Mouse (Mus musculus): ENCODE data around the gene Smco3. TPM values are rescaled to one million over a fixed set of nuclear protein-coding genes. Genes with fewer than 3 reads are reported as not detected.

Gene Smco3
- polyA plus RNA-seq, 1 experiment from 2014 or later, result not detected

DNA sequence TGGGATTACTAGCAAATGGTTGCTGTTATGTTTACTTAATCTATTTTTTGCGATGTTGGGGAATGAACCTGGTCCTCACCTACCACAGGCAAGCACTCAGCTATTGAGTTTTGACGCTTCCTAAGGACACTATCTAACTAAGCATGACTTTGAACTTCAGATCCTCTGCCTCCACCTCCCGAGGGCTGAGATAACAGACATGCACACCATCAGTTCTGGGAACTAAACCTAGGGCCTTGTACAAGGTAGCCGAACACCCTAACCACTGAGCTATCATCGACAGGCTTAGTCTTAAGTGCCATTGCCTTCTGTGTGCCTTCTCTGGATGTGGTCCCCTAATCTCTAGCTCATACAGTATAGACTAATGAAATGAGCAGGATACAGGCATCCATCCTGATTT lies 30.1 kb upstream of the Smco3 start:
- no peak overlapping the region for H3K4me3 ChIP-seq (ENCODE audit: low read depth, low read length)
- 90% methylated on average over 5 of the region's 5 CpGs for WGBS
- no peak overlapping the region for H3K27ac ChIP-seq (ENCODE audit: low read depth, low read length)

DNA sequence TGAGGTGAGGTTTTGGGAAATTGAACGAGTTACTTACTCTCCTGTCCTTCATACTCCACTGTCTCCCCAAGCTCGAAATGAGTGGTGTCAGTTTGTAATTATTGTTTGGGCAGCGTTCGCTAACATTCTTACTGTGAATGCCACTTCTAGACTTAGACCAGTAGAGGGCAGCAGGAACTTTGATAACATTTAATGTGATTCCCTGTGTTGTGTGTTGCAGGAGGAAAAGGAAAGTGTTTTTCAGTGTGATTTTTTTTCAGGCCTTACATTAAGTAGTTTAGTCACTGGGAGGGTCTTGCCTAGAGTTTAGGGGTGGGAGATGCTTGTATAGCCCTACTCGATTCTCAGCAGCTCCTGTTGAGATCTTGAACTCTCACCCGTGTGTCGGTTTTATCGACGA lies 25.8 kb upstream of the Smco3 start:
- no peaks in the 10 kb centered on the region for H3K4me1 ChIP-seq (replicated peaks; ENCODE audit: control insufficient read depth, insufficient read depth, low read length)
- H3K4me2 ChIP-seq (replicated peaks; ENCODE audit: low read depth, low read length), result no peak overlapping the region
- no peaks in the 10 kb centered on the region for H3K9me3 ChIP-seq (ENCODE audit: control insufficient read depth, low read length)
- H3K27ac ChIP-seq (ENCODE audit: low read depth, low read length), result no peak overlapping the region
- peak; percentile 74 for DNase-seq (ENCODE audit: low spot score)
- no peak overlapping the region for H3K4me3 ChIP-seq (ENCODE audit: low read depth, low read length)
- H3K27me3 ChIP-seq (ENCODE audit: control insufficient read depth, insufficient read depth, low read length), result no peaks in the 10 kb centered on the region
- H3K36me3 ChIP-seq (ENCODE audit: control insufficient read depth, insufficient read depth, low read length), result no peaks in the 10 kb centered on the region
- no peak overlapping the region for H3K9ac ChIP-seq (ENCODE audit: low read depth, low read length)
- 51% methylated on average over 9 of the region's 9 CpGs for WGBS
- no peak for ATAC-seq (ENCODE audit: low FRiP score)

More for the DNA sequence above, 30.1 kb upstream of the Smco3 start:
- Histone ChIP-seq H3K9me3 (ENCODE audit: control insufficient read depth, low read length) (no peaks in the 10 kb centered on the region), H3K9ac (ENCODE audit: low read depth, low read length) (no peak overlapping the region), H3K4me2 (replicated peaks; ENCODE audit: low read depth, low read length) (no peak overlapping the region), H3K4me1 (replicated peaks; ENCODE audit: control insufficient read depth, insufficient read depth, low read length) (no peaks in the 10 kb centered on the region), H3K27me3 (ENCODE audit: control insufficient read depth, insufficient read depth, low read length) (no peaks in the 10 kb centered on the region), H3K36me3 (ENCODE audit: control insufficient read depth, insufficient read depth, low read length) (no peaks in the 10 kb centered on the region)
- ATAC-seq (ENCODE audit: low FRiP score), result no peak
- no peak for DNase-seq (ENCODE audit: low spot score)

DNA sequence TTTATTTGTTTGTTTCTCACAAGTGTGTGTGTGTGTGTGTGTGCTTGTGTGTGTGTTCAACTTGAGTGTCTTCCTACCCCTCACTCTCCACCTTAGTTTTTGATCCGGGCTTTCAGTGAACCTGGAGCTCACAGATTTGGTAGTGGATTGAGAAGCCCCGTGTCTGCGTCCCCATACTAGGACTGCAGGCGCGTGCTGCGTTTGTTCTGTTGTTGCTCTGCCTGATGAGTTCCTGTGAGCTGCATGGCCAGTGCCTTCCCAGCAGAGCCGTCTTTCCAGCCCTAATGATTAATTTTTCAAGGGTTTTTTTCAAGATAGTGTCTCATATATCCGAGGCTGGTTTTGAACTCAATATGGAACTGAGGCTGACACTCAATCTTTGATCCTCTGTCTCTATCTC lies 23.2 kb upstream of the Smco3 start:
- no peak overlapping the region for H3K4me2 ChIP-seq (replicated peaks; ENCODE audit: low read depth, low read length)
- H3K36me3 ChIP-seq (ENCODE audit: control insufficient read depth, insufficient read depth, low read length), result no peaks in the 10 kb centered on the region
- no peak for ATAC-seq (ENCODE audit: low FRiP score)
- no peaks in the 10 kb centered on the region for H3K9me3 ChIP-seq (ENCODE audit: control insufficient read depth, low read length)
- 82% methylated on average over 8 of the region's 8 CpGs for WGBS
- no peak for DNase-seq (ENCODE audit: low spot score)
- no peak overlapping the region for H3K9ac ChIP-seq (ENCODE audit: low read depth, low read length)
- no peak overlapping the region for H3K27ac ChIP-seq (ENCODE audit: low read depth, low read length)
- H3K4me3 ChIP-seq (ENCODE audit: low read depth, low read length), result no peak overlapping the region
- H3K27me3 ChIP-seq (ENCODE audit: control insufficient read depth, insufficient read depth, low read length), result no peaks in the 10 kb centered on the region
- H3K4me1 ChIP-seq (replicated peaks; ENCODE audit: control insufficient read depth, insufficient read depth, low read length), result no peaks in the 10 kb centered on the region

DNA sequence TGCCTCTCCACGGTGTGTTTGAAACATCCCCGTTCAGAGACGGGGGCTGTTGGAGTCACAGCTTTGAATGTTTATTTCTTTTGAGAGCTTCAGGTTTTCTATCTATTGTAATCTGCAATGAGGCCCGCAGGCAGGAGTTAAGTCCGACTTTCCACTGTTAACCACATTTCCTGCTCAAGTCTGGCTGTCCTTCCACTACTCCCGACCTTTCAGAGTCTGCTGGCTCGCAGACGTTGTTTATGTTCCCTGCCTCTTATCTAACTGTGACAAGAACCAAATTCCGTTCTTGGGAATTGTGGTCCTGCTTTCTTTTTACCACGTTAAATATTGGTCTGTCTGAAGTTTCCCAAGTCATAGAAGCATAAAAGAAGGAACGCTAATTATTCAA lies 22.6 kb upstream of the Smco3 start:
- DNase-seq (ENCODE audit: low spot score), result no peak
- Histone ChIP-seq H3K36me3 (ENCODE audit: control insufficient read depth, insufficient read depth, low read length) (no peaks in the 10 kb centered on the region), H3K9me3 (ENCODE audit: control insufficient read depth, low read length) (no peaks in the 10 kb centered on the region), H3K4me3 (ENCODE audit: low read depth, low read length) (no peak overlapping the region), H3K4me2 (replicated peaks; ENCODE audit: low read depth, low read length) (no peak overlapping the region), H3K27ac (ENCODE audit: low read depth, low read length) (no peak overlapping the region), H3K4me1 (replicated peaks; ENCODE audit: control insufficient read depth, insufficient read depth, low read length) (no peaks in the 10 kb centered on the region), H3K27me3 (ENCODE audit: control insufficient read depth, insufficient read depth, low read length) (no peaks in the 10 kb centered on the region), H3K9ac (ENCODE audit: low read depth, low read length) (no peak overlapping the region)
- no peak for ATAC-seq (ENCODE audit: low FRiP score)
- WGBS, result 68% methylated on average over 11 of the region's 11 CpGs

DNA sequence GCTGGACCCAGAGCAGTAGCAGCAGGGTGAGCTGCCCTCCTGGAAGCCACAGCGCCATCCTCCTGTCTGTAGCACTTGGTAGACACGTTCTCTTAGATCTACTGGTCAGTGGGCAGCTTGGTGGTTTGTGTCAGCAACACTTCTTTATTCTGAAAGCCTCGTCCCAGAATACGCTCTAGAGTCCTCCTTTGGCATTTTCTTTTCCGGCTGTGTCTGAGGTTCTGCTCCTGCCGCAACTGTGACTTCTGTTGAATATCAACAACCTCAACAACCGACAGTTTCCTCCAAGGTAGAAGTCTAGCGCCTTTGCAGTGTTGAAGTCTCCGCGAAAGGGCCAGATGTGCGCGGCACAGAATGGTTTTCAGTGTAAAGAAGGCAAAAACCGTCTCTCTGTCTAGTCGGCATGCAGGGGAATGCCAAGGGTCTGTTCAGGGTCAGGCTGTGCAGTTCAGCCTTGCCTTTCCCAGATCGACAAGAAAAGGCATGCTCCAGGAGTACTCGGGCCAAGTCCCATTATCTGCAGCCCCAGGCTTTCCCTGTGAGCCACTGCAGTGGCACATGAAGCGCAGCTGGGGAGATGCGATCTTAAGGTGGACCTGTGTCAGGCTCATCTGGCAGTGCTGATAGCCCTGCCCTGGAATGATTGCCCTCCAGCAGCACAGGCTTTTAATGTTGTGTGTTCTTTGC lies 22.1 kb upstream of the Smco3 start, which contains the start of gene Art4:
Gene Art4 (minus strand): TSS at position 548 of the 687 bp plus-strand sequence.
- Histone ChIP-seq H3K27ac (ENCODE audit: low read depth, low read length) (no peak within 1 kb of the TSS), H3K4me1 (replicated peaks; ENCODE audit: control insufficient read depth, insufficient read depth, low read length) (no peaks in the 10 kb centered on the region), H3K4me2 (replicated peaks; ENCODE audit: low read depth, low read length) (no peak within 1 kb of the TSS), H3K36me3 (ENCODE audit: control insufficient read depth, insufficient read depth, low read length) (no peaks in the 10 kb centered on the region), H3K27me3 (ENCODE audit: control insufficient read depth, insufficient read depth, low read length) (no peaks in the 10 kb centered on the region), H3K9ac (ENCODE audit: low read depth, low read length) (no peak within 1 kb of the TSS), H3K9me3 (ENCODE audit: control insufficient read depth, low read length) (no peaks in the 10 kb centered on the region), H3K4me3 (ENCODE audit: low read depth, low read length) (no peak within 1 kb of the TSS)
- WGBS, result 80% methylated on average over 18 of the region's 18 CpGs
- ATAC-seq (ENCODE audit: low FRiP score), result no peak
- DNase-seq (ENCODE audit: low spot score), result peak; percentile 20

DNA sequence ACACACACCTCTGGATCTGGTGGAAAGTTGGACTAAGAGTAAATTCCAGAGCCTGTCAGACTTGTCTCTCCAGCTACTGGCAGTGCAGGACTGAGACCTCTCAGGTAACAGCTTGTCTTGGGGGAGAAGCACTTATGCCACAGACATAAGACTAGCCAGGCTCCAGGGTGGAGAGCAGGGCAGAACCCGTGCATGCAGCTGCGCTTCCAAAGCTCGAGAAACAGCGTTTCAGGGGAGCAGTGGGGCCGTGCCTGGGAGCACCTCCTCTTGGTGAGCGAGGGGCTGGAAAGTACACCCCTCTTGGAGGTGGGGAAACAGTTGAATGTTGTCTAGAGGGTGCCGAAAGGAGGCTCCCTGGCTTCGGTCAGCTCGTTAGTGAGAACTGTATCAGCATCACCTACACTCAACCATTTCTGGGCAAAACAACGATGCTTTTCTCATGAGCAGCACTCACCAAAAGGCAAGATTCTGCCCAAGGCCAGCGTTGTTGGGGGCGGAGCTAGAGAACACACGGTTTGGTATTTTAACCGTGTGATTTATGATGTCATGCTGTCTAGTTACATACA lies 20.9 kb upstream of the Smco3 start:
- no peak overlapping the region for H3K4me2 ChIP-seq (replicated peaks; ENCODE audit: low read depth, low read length)
- H3K4me3 ChIP-seq (ENCODE audit: low read depth, low read length), result no peak overlapping the region
- no peaks in the 10 kb centered on the region for H3K27me3 ChIP-seq (ENCODE audit: control insufficient read depth, insufficient read depth, low read length)
- H3K36me3 ChIP-seq (ENCODE audit: control insufficient read depth, insufficient read depth, low read length), result no peaks in the 10 kb centered on the region
- H3K4me1 ChIP-seq (replicated peaks; ENCODE audit: control insufficient read depth, insufficient read depth, low read length), result no peaks in the 10 kb centered on the region
- no peak overlapping the region for H3K9ac ChIP-seq (ENCODE audit: low read depth, low read length)
- no peak overlapping the region for H3K27ac ChIP-seq (ENCODE audit: low read depth, low read length)
- ATAC-seq (ENCODE audit: low FRiP score) (no peak), DNase-seq (ENCODE audit: low spot score) (no peak)
- WGBS, result 69% methylated on average over 14 of the region's 14 CpGs
- H3K9me3 ChIP-seq (ENCODE audit: control insufficient read depth, low read length), result no peaks in the 10 kb centered on the region

DNA sequence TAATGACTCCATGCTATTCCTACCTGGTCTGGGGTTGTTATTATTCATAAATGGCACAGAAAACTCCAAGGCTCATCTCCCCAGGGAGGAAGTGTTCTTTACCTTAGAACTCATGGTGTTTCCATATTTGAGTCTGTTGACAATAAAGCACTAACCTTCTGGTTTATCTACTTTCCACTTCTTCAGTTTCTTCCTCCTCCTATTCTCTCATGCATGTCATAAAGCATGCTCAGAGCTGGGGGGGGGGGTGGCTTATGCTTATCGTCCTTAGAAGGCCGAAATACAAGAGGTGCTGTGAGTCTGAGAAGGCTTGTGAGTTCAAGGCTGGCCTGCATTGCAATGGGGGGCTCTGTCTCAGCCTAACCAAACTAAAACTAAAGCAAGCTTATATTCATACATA lies 19.9 kb upstream of the Smco3 start:
- H3K4me3 ChIP-seq (ENCODE audit: low read depth, low read length), result no peak overlapping the region
- H3K9ac ChIP-seq (ENCODE audit: low read depth, low read length), result no peak overlapping the region
- H3K27ac ChIP-seq (ENCODE audit: low read depth, low read length), result no peak overlapping the region
- WGBS, result 89% methylated on average over 2 of the region's 2 CpGs
- ATAC-seq (ENCODE audit: low FRiP score), result no peak
- H3K27me3 ChIP-seq (ENCODE audit: control insufficient read depth, insufficient read depth, low read length), result no peaks in the 10 kb centered on the region
- no peaks in the 10 kb centered on the region for H3K4me1 ChIP-seq (replicated peaks; ENCODE audit: control insufficient read depth, insufficient read depth, low read length)
- no peaks in the 10 kb centered on the region for H3K9me3 ChIP-seq (ENCODE audit: control insufficient read depth, low read length)
- H3K36me3 ChIP-seq (ENCODE audit: control insufficient read depth, insufficient read depth, low read length), result no peaks in the 10 kb centered on the region
- no peak overlapping the region for H3K4me2 ChIP-seq (replicated peaks; ENCODE audit: low read depth, low read length)
- DNase-seq (ENCODE audit: low spot score), result no peak

DNA sequence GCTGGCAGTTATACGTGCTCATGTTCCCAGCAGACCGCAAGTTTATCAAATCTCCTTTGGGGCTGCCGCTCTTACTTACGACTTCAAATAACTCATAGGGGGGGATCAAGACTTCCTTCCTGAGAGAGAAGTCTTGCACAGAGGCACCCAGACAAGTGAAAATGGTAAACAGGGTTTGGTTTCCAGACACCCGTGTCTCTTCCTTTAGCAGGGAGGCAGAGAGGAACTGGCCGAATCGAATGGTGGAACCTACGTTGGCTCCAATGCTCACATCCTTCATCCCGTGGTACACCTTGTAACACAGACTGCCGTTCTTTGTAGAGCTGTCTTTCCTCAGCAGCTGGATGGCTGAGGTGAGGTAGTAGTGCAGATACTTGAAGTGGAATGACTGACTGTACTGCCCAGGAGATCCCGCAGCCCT lies 19.1 kb upstream of the Smco3 start:
- Histone ChIP-seq H3K4me3 (ENCODE audit: low read depth, low read length) (no peak overlapping the region), H3K9me3 (ENCODE audit: control insufficient read depth, low read length) (no peaks in the 10 kb centered on the region), H3K36me3 (ENCODE audit: control insufficient read depth, insufficient read depth, low read length) (no peaks in the 10 kb centered on the region), H3K4me2 (replicated peaks; ENCODE audit: low read depth, low read length) (no peak overlapping the region), H3K27ac (ENCODE audit: low read depth, low read length) (no peak overlapping the region), H3K27me3 (ENCODE audit: control insufficient read depth, insufficient read depth, low read length) (no peaks in the 10 kb centered on the region), H3K4me1 (replicated peaks; ENCODE audit: control insufficient read depth, insufficient read depth, low read length) (no peaks in the 10 kb centered on the region), H3K9ac (ENCODE audit: low read depth, low read length) (no peak overlapping the region)
- WGBS, result 88% methylated on average over 11 of the region's 11 CpGs
- ATAC-seq (ENCODE audit: low FRiP score) (no peak), DNase-seq (ENCODE audit: low spot score) (no peak)

DNA sequence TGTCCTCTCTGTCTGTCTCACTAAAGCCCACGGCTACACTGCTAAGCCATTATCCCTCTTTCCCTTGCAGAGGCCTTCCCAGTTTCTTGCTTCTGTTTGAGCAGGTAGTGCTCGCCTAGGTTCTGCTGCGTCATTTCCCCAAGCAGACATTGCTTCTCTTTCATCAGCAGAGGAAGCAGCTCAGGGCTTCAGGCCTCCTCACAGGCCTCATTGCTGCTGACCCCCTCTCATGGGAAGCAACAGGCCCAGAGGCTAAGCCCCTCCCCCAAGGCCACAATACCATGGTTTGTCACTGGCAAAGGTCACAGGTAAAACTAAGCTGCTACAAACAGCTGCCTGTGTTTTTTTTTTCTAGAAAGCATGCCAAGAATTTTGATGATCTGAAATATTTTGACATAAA lies 17.5 kb upstream of the Smco3 start:
- H3K27ac ChIP-seq (ENCODE audit: low read depth, low read length), result no peak overlapping the region
- H3K4me2 ChIP-seq (replicated peaks; ENCODE audit: low read depth, low read length), result no peak overlapping the region
- H3K27me3 ChIP-seq (ENCODE audit: control insufficient read depth, insufficient read depth, low read length), result no peaks in the 10 kb centered on the region
- DNase-seq (ENCODE audit: low spot score), result peak; percentile 33
- H3K9ac ChIP-seq (ENCODE audit: low read depth, low read length), result no peak overlapping the region
- H3K36me3 ChIP-seq (ENCODE audit: control insufficient read depth, insufficient read depth, low read length), result no peaks in the 10 kb centered on the region
- no peak for ATAC-seq (ENCODE audit: low FRiP score)
- H3K9me3 ChIP-seq (ENCODE audit: control insufficient read depth, low read length), result no peaks in the 10 kb centered on the region
- no peaks in the 10 kb centered on the region for H3K4me1 ChIP-seq (replicated peaks; ENCODE audit: control insufficient read depth, insufficient read depth, low read length)
- H3K4me3 ChIP-seq (ENCODE audit: low read depth, low read length), result no peak overlapping the region
- WGBS, result 69% methylated on average over 3 of the region's 3 CpGs
